Comparison of ENCODE assay signal across 9 mouse cellular contexts in genomic region chr7:73424705-73425104, GRCm38 (mm10). TPM values are rescaled to one million over a fixed set of nuclear protein-coding genes. Genes with fewer than 3 reads are reported as not detected.
DNase-seq lines count a peak whose midpoint lies in the region; ATAC-seq and TF ChIP-seq lines count a peak whose summit lies in the region.
"Had no signal": no experiment of that assay in that cellular context is flagged by ENCODE, and none has a peak within 500 bp of the region (broad histone marks: within the 10 kb centered on the region; RNA-seq: fewer than 3 reads in every experiment).

No protein-coding gene starts in this region.

- no peaks in the 10 kb centered on the region for H3K27me3 ChIP-seq in stomach, embryonic 14.5 days (ENCODE audit: control insufficient read depth, insufficient read depth, low read length)
- H3K27me3 ChIP-seq in stomach, postnatal 0 days (ENCODE audit: control insufficient read depth, insufficient read depth, low read length) = no peaks in the 10 kb centered on the region
- no peaks in the 10 kb centered on the region for H3K27me3 ChIP-seq in hindbrain, embryonic 16.5 days (replicated peaks; ENCODE audit: control insufficient read depth, insufficient read depth, low read length)

- H3K4me1 ChIP-seq in stomach, embryonic 14.5 days (ENCODE audit: control insufficient read depth, insufficient read depth, low read length) = peaks cover 10% of the 10 kb centered on the region
- H3K4me1 ChIP-seq in stomach, postnatal 0 days (replicated peaks; ENCODE audit: control insufficient read depth, insufficient read depth) = no peaks in the 10 kb centered on the region
- peaks cover 17% of the 10 kb centered on the region for H3K4me1 ChIP-seq in hindbrain, embryonic 16.5 days (ENCODE audit: control insufficient read depth, insufficient read depth, low read depth, low read length)

- no peaks in the 10 kb centered on the region for H3K9me3 ChIP-seq in stomach, embryonic 14.5 days (ENCODE audit: control insufficient read depth, low read depth, low read length)
- H3K9me3 ChIP-seq in stomach, postnatal 0 days (ENCODE audit: control insufficient read depth, low read length) = no peaks in the 10 kb centered on the region
- no peaks in the 10 kb centered on the region for H3K9me3 ChIP-seq in hindbrain, embryonic 16.5 days (ENCODE audit: control insufficient read depth, low read length)

- H3K4me2 ChIP-seq in stomach, embryonic 14.5 days (replicated peaks; ENCODE audit: low read depth, low read length) = no peak overlapping the region
- no peak overlapping the region for H3K4me2 ChIP-seq in stomach, postnatal 0 days (replicated peaks; ENCODE audit: low read depth)
- no peak overlapping the region for H3K4me2 ChIP-seq in hindbrain, embryonic 16.5 days (ENCODE audit: low read length)

- H3K27ac ChIP-seq in stomach, embryonic 14.5 days (ENCODE audit: low read length) = 0 out of 2 replicates have a peak overlapping the region, but pooled peaks have one; percentile 28
- no peak overlapping the region for H3K27ac ChIP-seq in stomach, postnatal 0 days (replicated peaks)
- peak overlapping the region; percentile 57 for H3K27ac ChIP-seq in hindbrain, embryonic 16.5 days (ENCODE audit: low read depth, low read length)
- H3K27ac ChIP-seq: macrophage had no signal

- H3K36me3 ChIP-seq in stomach, embryonic 14.5 days (ENCODE audit: control insufficient read depth, insufficient read depth, low read length) = peaks cover 36% of the 10 kb centered on the region
- peaks cover 17% of the 10 kb centered on the region for H3K36me3 ChIP-seq in stomach, postnatal 0 days (ENCODE audit: control insufficient read depth, insufficient read depth, low read length)
- peaks cover 21% of the 10 kb centered on the region for H3K36me3 ChIP-seq in hindbrain, embryonic 16.5 days (ENCODE audit: control insufficient read depth, insufficient read depth, low read length)

- no peak for TF ChIP-seq CTCF in stomach, postnatal 0 days (IDR thresholded peaks at IDR 0.05; ENCODE audit: low read depth)

- ATAC-seq in cerebellum, adult (ENCODE audit: insufficient number of reproducible peaks, low FRiP score, low TSS enrichment) = no peak
- no peak for ATAC-seq in stomach, embryonic 14.5 days (ENCODE audit: insufficient number of reproducible peaks, insufficient read depth, low FRiP score, low read depth)
- ATAC-seq in stomach, postnatal 0 days (ENCODE audit: low FRiP score, low TSS enrichment) = no peak
- ATAC-seq in hindbrain, embryonic 16.5 days = 0 out of 2 replicates have a peak, but pooled peaks have one; percentile 12

- H3K9ac ChIP-seq in stomach, embryonic 14.5 days (replicated peaks; ENCODE audit: low read depth, low read length) = no peak overlapping the region
- no peak overlapping the region for H3K9ac ChIP-seq in stomach, postnatal 0 days (ENCODE audit: low read length)
- H3K9ac ChIP-seq in hindbrain, embryonic 16.5 days (ENCODE audit: low read depth, low read length) = no peak overlapping the region

- peak; percentile 38 for DNase-seq in cerebellum, adult 11 months
- no peak for DNase-seq in stomach, postnatal 0 days (ENCODE audit: low spot score)
- no peak for DNase-seq in spleen, postnatal 36 days (ENCODE audit: low spot score in 2 of 2)
- no peak for DNase-seq in layer of hippocampus, adult 9-10 months (ENCODE audit: low spot score)
- DNase-seq in layer of hippocampus, postnatal 36 days = no peak

- TF ChIP-seq EP300 in stomach, postnatal 0 days (optimal IDR thresholded peaks at IDR 0.05) = no peak

- 52% methylated on average over 3 of the region's 3 CpGs for WGBS in stomach, embryonic 14.5 days
- 49% methylated on average over 3 of the region's 3 CpGs for WGBS in stomach, postnatal 0 days
- WGBS in hindbrain, embryonic 16.5 days = 34% methylated on average over 3 of the region's 3 CpGs

- H3K4me3 ChIP-seq in stomach, embryonic 14.5 days (ENCODE audit: low read depth, low read length) = no peak overlapping the region
- H3K4me3 ChIP-seq in stomach, postnatal 0 days (ENCODE audit: low read depth, low read length) = no peak overlapping the region
- H3K4me3 ChIP-seq in hindbrain, embryonic 16.5 days (ENCODE audit: low read length) = no peak overlapping the region

RNA-seq across cellular contexts. Expression of gene Rgma, which starts 49.4 kb away (rescaled TPM):
- 24.9 and 30.5 TPM in 2 replicates for polyA plus RNA-seq in stomach, embryonic 14.5 days (2014; fragmentation: Nextera tagmentation; extraction: Ambion mirVana)
- polyA plus RNA-seq in stomach, postnatal 0 days (2015; fragmentation: Nextera tagmentation; extraction: Ambion mirVana) = 4.5 and 5.7 TPM in 2 replicates
- 30.9 and 39.8 TPM in 2 replicates for polyA plus RNA-seq in hindbrain, embryonic 16.5 days (2015; fragmentation: Nextera tagmentation; extraction: Ambion mirVana)
- total RNA-seq in layer of hippocampus, postnatal 36 days (2021) = 10 to 100 TPM; 44.1 to 48.8 TPM
- polyA plus RNA-seq: macrophage had no signal
